Mouse (Mus musculus): Measurements from ENCODE around the gene Prr14l.
"Not testable (repeated sequence)": the region's sequence is repeated elsewhere in the genome, so short reads cannot be mapped to it uniquely, and the experiment has no call there.

The Prr14l gene

DNA sequence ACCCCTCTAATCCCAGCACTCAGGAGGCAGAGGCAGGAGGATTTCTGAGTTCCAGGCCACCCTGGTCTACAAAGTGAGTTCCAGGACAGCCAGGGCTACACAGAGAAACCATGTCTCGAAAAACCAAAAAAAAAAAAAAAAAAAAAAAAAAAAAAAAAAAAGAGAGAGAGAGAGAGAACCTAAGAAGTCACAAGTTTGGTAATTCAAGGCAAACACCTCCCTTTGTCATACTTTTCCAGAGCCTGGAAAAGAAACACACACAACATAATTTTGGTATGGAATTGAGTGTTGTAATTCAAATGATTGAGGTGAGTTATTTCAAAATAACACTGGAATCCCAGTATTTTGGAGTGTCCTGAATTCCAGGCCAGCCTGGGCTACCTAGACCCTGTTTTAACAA lies 67.6 kb downstream of the Prr14l start:
- DNase-seq (ENCODE audit: low spot score in 2 of 2): not testable (repeated sequence)

DNA sequence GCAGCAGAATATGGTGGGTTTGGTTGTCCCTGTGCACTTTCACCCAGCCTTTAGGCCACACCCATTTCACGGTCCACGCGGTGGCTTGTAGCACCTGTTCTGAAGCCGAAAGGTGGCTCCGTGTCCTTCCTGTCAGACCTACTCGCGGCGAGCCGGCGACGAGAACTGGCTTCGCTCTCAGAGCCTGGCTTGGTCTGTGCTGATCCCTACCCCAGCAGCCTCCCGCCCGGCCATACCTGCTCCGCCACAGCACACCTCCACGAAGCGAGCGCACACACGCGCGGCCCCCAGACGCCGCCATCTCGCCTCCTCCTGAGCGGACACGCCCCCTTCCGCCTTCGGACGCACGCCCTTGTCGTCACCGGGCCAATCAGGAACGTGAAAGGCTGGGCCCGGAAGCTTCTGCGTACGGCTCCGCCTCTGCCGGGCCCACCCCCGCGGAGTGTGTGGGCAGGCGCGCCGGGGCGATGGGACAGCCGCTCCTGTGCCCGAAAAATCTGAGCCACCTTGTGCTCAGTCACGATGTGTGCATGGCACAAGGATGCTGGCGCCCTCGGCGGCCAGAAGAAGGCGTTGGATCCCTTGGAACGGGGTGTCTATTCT lies 68.6 kb downstream of the Prr14l start, which contains the start of gene Pisd:
TSS of gene Pisd (minus strand) at position 334 of the 603 bp plus-strand sequence.
- peak; percentile 93 to 94 for DNase-seq (ENCODE audit: low spot score in 2 of 2)

DNA sequence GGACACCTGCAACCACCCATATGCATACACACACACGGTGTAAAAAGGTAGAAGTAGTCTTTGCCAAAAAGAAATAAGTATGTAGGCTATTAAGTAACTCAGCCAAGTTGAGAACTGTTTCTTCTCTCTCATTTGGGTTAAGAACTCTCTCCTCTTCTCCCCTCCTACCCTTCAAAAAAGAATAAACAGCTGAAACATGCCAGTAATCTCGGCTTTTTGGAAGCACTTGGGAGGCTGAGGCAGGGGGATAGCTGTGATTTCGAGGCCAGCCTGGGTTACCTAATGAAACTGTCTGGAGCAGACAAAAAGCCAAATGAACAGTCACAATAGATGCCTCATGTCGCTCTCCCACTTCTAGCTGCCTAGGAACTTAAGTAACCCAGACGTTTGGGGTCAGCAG lies 69.3 kb downstream of the Prr14l start:
- DNase-seq (ENCODE audit: low spot score in 2 of 2): no peak

DNA sequence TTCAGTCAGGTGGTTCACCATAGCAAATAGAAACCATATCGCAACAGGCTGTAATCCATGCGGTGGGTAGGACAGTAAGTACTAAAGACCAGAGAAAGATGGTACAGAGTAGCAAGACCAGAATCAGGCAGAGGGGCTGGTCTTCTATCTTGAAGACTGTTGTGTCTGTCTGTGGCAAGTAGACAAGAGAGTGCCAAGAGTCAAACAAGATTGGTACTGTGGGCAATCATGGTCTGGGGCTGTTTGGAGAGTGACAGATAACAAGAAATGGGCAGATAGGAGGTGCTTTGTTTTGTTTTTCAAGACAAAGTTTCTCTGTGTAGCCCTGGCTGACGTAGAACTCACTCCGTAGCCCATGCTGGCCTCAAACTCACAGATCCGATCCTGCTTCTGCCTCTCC lies 72.5 kb downstream of the Prr14l start:
- no peak for DNase-seq (ENCODE audit: low spot score in 2 of 2)

DNA sequence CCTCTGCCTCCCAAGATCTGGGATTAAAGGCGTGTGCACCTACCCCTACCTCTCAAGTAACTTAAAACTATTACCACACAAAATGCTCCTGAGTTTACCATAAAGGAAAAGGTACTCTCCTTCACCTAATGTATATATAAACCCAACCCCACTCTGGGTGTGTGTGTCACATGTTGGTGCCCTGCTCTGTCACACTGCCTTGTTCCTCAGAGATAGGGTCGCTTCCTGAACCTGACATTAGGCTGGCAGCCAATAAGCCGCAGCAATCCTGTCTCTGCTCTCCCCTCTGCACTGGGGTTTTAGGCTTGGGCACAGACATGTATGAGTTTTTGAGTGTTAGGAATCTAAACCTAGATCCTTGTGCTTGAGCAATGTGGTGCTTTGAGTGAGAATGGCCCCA lies 75.9 kb downstream of the Prr14l start:
- no peak for DNase-seq (ENCODE audit: low spot score in 2 of 2)

DNA sequence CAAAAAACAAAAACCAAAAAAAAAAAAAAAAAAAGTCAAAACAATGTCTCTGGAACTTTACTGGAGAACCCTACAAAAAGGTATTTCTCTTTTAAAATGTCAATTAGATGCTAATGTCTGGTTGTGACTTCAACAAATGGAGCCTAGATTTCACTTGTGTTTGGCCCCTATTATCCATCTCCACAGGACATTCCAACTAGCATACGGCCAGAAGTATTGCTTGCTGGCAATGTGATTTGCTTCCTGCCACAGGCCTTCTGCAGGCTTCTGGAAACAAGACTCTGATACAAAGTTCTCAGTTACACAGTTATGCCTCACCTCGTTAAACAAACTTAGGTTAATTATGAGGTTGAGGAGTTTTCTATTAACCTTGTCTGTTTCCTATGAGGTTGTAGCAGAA lies 81.7 kb downstream of the Prr14l start:
- no peak for DNase-seq (ENCODE audit: low spot score in 2 of 2)

DNA sequence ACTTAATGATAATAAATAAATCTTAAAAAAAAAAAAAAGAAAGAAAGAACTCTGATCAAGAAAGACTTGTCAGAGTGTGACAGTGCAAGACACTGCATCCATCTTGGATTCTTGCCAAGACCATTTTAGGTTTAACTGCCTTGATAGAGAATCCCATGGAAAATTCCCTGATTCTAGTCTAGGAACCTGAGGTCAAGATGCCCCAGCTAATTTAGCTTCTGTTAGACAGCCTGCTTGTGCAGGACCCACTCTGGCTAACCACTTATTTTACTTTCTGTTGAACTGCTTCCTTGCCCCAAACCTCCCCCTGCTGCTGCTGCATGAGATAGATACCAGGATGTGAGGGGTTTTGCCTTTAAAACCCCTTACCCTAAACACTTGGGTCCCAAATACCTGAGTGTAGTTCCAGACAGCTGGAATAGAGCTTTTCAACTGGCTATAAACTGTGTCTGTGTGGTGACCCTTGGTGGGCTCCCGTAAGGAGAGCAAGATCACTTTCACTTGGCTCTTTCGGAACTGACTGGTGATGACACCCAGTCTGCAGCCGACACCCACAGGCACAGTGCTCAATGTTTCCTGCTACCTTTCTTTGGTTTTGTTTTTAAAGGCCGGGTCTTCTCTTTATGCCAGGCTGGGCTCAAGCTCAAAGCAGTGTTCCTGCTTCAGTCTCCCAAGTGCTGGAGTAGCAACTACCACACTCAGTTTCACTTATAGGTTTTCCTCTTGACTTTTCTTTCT lies 86.3 kb downstream of the Prr14l start:
- DNase-seq (ENCODE audit: low spot score in 2 of 2): no peak

DNA sequence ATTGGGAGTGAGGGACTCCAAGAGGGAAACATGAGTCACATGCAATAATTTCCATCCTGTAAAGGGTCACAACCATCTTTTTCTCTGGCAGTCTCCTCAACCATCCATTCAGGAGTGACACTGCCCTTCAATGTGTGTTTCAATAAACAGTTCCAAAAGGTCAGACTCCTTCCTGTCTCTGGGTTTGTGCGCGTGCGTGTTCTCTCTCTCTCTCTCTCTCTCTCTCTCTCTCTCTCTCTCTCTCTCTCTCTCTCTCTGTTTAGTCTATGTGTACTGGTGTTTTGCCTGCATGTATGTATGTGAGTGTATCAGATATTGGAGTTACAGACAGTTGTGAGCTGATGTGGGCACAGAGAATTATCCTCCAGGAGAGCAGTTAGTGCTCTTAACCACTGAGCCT lies 87.1 kb downstream of the Prr14l start:
- DNase-seq (ENCODE audit: low spot score in 2 of 2): no peak

DNA sequence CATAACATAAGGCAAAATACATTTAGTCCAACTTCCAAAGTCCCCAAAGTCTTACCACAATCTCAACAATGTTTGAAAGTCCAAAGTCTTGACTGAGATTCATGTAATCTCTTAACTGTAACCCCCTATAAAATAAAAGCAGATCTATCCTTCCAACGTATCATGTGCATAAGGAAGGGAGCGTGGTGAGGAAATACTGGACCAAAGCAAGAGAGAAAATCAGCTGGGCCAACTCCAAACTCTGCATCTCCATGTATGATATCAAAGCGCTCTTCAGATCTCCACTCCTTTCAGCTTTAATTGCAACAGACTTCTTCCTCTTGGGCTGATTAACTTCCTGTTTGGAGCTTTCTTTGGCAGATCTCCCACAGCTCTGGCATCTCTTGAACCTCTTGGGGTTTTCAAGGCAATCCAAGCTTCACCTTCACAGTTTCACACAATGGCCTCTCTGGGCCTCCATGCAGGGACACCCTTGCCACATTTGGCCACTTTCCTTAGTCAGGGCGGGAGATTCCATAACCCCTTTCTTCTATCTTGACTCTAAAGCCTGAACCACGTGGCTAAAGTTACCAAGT lies 92.4 kb downstream of the Prr14l start:
- no peak for DNase-seq (ENCODE audit: low spot score in 2 of 2)

DNA sequence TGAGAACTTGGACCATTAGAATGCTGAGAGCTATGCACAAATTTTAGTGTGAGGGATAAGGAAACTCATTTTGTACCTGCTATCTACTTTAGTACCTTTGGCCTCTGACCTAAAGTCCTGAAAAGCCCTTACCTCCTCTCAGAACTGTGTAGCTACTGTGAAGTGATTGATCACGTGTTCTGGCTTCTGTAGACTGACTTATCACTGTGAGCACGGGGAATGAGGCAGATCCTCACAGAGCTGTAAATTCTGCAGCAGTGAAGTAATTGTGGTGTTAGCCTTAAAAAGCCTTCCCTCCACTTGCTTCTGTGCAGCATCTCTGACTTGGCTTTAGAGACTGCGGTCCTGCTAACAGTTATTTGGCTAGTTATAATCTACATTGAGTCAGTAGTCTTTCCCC lies 93.3 kb downstream of the Prr14l start:
- no peak for DNase-seq (ENCODE audit: low spot score in 2 of 2)

DNA sequence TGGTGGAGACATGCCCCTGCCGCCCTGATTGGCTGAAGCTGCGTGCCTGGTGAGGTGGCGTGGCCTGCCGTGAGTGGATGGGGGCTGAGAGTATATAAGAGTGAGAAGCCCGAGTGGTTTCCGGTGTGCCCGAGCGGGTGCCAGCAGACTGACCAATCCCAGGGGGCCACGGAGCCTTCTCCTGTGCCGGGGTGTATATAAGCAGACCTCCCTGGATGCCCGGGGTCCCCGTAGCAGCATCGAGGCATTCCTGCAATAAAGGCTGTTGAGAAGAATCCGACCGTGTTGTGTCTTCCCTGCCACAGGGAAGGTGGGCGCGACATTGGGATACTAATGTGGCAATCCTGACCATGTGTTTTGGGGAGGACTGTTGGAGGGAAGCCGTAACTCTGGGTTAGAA lies 93.7 kb downstream of the Prr14l start:
- not testable (repeated sequence) for DNase-seq (ENCODE audit: low spot score in 2 of 2)

DNA sequence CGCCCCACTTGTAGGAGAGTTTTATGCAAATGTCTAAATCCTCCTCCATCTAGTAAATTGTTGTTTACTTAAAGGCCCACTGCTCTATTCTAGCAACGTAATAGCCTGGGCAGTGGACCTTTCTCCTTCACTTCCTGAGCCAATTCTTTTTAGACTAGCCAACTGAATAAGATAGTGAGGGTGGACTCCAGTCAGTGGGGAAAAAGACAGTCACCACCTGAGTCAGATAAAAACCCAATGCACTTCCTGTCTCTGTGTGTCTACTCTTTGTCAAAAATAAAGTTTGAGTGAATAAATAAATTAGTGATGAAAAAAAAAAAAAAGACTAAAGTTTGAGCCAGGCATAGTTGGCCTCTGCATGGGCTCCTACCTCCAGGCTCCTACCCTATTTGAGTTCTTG lies 94.4 kb downstream of the Prr14l start:
- DNase-seq (ENCODE audit: low spot score in 2 of 2): no peak

DNA sequence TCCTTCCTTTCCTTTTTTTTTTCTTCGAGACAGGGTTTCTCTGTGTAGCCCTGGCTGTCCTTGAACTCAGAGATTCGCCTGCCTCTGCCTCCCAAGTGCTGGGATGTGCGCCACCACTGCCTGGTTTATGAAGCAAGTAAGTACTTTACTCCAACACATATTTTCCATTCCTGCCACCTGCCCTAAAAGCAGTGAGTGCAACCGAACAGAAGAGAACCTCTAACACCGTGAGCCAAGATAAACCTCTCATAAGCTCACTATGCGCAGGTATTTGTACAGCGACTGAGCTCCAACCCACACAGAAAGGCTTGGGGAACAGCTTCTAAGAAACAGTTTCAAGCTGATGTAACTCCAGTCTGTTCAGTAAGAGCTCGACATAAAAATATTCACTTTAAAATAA lies 97.9 kb downstream of the Prr14l start:
- no peak for DNase-seq (ENCODE audit: low spot score in 2 of 2)

DNA sequence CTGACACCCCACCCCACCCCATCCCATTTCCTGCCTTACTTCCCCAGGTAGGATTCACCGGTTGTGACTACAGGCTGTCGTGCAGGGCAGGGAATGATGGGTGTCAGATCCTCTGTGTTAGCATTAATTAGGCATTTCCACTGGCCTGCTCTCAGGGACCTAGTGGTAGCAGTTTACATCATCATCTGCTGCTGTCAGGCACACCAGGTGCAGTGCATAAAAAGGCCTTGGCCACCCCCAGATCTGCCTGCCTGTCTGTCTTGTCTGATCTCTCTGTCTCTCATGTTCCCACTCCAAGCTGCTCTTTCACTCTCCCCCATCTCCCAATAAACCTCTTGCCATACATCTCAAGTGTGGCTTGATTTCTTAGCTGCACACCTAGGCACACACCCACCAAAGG lies 102.3 kb downstream of the Prr14l start:
- DNase-seq (ENCODE audit: low spot score in 2 of 2): no peak

DNA sequence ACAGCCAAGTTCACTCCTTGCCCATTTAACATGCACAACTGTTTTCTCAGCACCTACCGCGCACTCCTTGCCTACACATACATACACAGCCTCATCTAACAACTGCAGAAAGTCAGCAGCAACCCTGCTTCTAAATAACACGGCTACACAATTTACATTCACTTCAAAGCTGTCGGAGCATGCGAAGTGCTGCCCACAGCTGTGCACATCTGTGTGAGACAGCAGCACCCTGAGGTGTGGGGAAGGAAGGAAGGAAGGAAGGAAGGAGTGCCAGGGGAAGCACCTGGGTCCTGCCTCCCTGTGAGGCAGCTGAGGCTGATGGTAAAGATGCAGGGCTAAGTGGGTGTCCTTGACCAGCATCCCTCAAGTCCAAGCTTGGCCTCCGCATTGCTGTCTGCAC lies 105.1 kb downstream of the Prr14l start:
- no peak for DNase-seq (ENCODE audit: low spot score in 2 of 2)

DNA sequence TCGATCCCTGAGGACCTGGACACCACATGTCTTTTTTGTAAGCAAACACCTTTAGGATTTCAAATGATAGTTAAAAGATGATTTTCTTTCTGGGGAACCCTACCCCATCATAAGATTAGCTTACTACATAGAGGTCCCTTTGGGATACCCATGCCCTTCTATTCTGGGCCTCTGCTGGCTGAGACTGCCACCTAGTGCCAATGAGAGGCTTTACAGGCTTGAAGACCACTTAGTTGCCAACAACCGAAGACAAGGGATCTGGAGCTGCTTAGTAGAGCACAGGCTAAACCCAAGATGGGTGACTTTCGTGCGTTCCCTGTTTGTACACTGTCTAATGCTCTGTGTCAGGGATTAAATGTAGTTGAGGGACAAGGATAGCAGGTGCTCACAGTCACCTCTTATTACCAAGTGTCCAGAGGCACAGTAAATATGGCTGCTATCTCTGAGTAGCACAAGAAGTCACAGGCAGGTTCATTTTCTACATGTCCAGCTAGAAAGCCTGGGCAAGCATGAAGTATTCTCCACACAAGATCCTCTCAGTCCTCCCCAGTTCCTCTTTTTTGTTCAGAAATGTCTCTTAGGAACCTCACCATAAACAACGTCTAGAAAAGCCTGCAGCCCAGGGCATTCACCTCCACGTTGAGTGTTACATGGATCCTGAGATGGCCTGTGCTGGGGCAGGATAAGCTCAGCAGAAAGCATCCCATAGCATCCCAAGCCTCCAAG lies 106.2 kb downstream of the Prr14l start:
- DNase-seq (ENCODE audit: low spot score in 2 of 2): peak; percentile 32 to 51

DNA sequence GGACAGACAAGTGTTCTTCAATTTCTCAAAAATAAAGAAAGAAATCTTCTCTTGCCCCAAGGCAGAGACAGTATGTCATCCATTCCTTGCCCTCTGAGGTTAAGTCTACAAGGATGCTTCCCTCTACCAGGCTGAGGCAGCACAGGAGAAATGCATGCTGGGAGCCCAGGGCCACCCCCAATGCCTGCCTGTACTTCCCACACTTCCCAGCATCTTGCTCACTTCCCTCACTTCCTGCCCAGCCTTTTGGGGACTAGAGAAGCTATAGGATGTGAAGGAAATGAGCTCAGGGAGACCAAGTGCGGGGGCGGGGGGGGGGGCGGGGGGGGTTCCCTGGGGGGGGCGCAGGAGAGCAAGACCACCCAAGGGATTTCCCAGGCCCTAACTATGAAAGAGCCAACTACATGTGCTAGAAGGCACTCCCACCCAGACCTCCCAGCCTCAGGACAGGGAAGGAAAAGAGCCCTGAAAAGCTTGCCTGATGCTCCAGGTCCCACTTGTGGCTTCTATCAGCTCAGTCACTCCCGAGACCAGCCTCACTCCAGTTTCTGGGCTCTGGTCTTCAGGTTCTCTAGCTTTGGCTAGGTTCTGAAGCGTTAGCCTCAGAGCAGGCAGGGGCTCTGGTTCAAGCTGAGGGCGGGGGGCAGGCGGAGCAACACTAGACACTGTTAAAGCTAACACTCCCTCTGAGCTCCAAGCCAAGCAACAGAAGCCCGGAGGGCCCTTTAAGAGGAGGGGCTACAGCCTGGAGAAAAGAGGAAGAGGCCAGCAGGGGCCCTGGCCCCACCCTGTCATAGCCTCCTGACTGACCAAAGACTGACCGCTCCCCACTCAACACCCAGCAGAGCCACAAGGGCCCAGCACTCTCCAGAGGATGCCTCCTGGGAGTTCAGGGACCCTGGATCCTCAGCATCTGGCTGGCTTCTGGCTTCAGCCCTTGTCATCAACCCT lies 108.1 kb downstream of the Prr14l start:
- DNase-seq (ENCODE audit: low spot score in 2 of 2): peak; percentile 78 to 82

DNA sequence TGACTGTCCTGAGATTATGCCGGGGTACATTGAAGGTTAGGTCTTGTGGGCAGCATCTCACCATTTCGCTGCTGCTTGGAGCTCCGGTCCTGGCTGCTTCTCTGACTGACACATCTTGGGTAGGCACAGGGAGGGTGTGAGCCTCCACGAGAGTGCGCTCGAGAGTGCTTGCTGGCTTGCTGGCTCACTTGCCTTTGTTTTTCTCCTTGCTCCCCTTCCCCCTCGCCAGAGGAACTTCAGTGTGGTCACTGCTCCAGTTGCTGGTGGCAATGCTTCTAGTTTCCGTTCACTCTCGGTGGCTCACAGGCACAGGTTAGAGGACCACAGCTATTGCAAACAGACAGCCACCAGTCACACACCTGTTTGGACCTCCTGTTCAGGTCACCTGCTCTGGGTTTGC lies 111.9 kb downstream of the Prr14l start:
- DNase-seq (ENCODE audit: low spot score in 2 of 2): no peak

DNA sequence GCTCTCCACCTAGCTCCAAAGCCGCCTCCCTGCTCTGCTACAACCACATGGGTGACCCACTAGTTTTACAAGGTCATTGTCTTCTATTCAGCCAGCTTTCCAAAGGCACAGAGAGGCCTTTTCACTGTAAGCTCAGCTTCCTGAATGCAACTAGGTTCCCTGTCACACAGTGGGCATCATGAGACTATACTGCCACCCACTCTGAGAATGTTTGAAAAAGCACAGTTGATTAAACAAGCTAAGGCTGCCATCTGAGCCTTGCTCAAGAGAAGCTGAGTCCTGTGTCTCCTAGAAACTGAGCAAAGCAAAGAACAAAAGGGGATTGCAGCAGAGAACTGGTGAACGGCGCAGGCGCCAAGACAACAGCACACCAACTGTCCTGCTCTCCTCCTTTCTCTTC lies 112.7 kb downstream of the Prr14l start:
- DNase-seq (ENCODE audit: low spot score in 2 of 2): not testable (repeated sequence)

DNA sequence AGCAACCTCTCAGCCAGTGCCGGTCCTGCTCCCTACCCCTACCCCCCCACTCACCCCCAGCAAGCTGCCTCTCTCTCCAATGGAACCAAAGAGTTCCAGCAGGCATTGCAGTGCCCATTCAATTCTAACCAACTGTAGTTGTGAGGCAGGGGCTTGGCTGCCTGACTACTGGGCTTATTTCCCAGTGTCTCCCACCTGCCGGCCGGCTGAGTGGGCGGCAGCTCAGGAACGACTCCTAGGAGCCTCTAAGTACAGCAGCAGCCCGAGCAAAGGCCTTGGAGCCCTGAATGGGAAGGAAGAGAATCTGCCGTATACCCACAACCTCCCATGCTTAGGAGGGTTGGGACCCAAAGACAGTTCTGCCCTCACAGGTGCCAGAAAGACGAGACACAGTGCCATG lies 113.2 kb downstream of the Prr14l start:
- DNase-seq (ENCODE audit: low spot score in 2 of 2): not testable (repeated sequence)

DNA sequence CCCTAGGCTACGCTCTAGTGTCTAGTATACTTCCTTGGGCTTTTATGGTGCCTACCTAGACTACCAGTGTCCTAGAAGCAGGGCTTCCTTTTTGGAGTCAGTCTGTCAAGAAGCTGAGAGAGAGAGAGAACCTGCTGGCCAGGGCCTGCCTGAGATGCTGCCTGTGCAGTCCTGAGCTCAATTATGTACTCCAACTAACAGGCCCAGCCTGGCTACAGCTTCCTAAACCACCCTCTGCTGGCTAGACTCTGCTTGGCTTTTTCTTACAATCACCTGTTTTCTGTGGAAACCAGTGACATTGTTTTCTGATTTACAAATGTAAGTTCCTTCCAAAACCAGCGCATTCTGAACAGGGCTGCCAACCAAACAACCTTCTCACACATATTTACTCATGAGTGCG lies 113.9 kb downstream of the Prr14l start:
- no peak for DNase-seq (ENCODE audit: low spot score in 2 of 2)
